Mouse (Mus musculus): Measurements from ENCODE around the gene Rab8b.

- TF ChIP-seq POLR2A (IDR thresholded peaks at IDR 0.05; ENCODE audit: borderline replicate concordance, control insufficient read depth, low read depth, low read length), result no peak
- TF ChIP-seq CTCF (IDR thresholded peaks at IDR 0.05; ENCODE audit: control insufficient read depth, insufficient read depth, low read length), result no peak
These were observed 10.9 kb upstream of the Rab8b start for GRCm38 (mm10) chr9:66930351-66930750.
